Mouse (Mus musculus) liver, embryonic 12.5 days (tissue): Measurements from ENCODE around the gene 1110051M20Rik. TPM values are rescaled to one million over a fixed set of nuclear protein-coding genes. Genes with fewer than 3 reads are reported as not detected.

ENCODE experiments used
- ATAC-seq: fragments of 200-750 bp; cut with Nextera tagmentation; 2 replicates; pipeline ENCODE4 v1.8.0; 2017; ENCODE audit warnings: moderate number of reproducible peaks, mild to moderate bottlenecking, moderate library complexity
- H3K27ac ChIP-seq: fragments of 300-500 bp; sonication (generic); 2 replicates; pipeline ENCODE4 v1.5.1; 2016; ENCODE audit warnings: mild to moderate bottlenecking
- H3K27me3 ChIP-seq: fragments of 300-500 bp; sonication (generic); replicated peaks from 2 replicates; pipeline ENCODE4 v1.6.1; 2016; ENCODE audit warnings: mild to moderate bottlenecking, moderate library complexity
- H3K36me3 ChIP-seq: fragments of 300-500 bp; sonication (generic); 2 replicates; pipeline ENCODE4 v1.6.1; 2016; ENCODE audit warnings: mild to moderate bottlenecking, moderate library complexity
- H3K4me1 ChIP-seq: fragments of 300-500 bp; sonication (generic); 2 replicates; pipeline ENCODE4 v1.6.1; 2016
- H3K4me2 ChIP-seq: fragments of 300-500 bp; sonication (generic); 2 replicates; pipeline ENCODE4 v1.6.1; 2016; ENCODE audit warnings: mild to moderate bottlenecking, moderate library complexity
- H3K4me3 ChIP-seq: fragments of 300-500 bp; sonication (generic); 2 replicates; pipeline ENCODE4 v1.5.1; 2016; ENCODE audit warnings: mild to moderate bottlenecking, moderate library complexity
- H3K9ac ChIP-seq: fragments of 300-500 bp; sonication (generic); 2 replicates; pipeline ENCODE4 v1.6.1; 2016; ENCODE audit warnings: mild to moderate bottlenecking, moderate library complexity
- H3K9me3 ChIP-seq: fragments of 300-500 bp; sonication (generic); replicated peaks from 2 replicates; pipeline ENCODE4 v1.6.1; 2016; ENCODE audit warnings: mild to moderate bottlenecking, moderate library complexity
- WGBS: fragments of 180-500 bp; shearing (Covaris S2); methylation state at CpG from one replicate; pipeline ENCODE4 v1.1.7; 2016; ENCODE audit not compliant: insufficient replicate concordance; 5-methylcytosine and 5-hydroxymethylcytosine counted together
- polyA plus RNA-seq: library from polyadenylated mRNA; unstranded; fragments of >200 nt; fragmentation: Nextera tagmentation; extraction: Ambion mirVana; gene quantifications from 2 replicates; pipeline ENCODE4 v1.2.1, GENCODE M21; 2016

Gene 1110051M20Rik
- polyA plus RNA-seq, 1 experiment from 2014 or later: 9.1 TPM

GRCm38 (mm10) chr2:91405071-91405470 is 39.4 kb downstream of the 1110051M20Rik start:
- 73% methylated on average over 4 of the region's 4 CpGs for WGBS
- no peak overlapping the region for H3K9ac ChIP-seq
- H3K27ac ChIP-seq: no peak overlapping the region
- ATAC-seq: no peak
- H3K9me3 ChIP-seq: no peaks in the 10 kb centered on the region
- no peak overlapping the region for H3K4me3 ChIP-seq
- H3K27me3 ChIP-seq: no peaks in the 10 kb centered on the region
- no peaks in the 10 kb centered on the region for H3K36me3 ChIP-seq
- no peaks in the 10 kb centered on the region for H3K4me1 ChIP-seq
- H3K4me2 ChIP-seq: no peak overlapping the region

- no peaks in the 10 kb centered on the region for H3K9me3 ChIP-seq
- 86% methylated on average over 2 of the region's 2 CpGs for WGBS
- H3K4me1 ChIP-seq: peaks cover 10% of the 10 kb centered on the region
- H3K36me3 ChIP-seq: no peaks in the 10 kb centered on the region
- no peak overlapping the region for H3K4me2 ChIP-seq
- no peaks in the 10 kb centered on the region for H3K27me3 ChIP-seq
- no peak for ATAC-seq
- H3K27ac ChIP-seq: no peak overlapping the region
- no peak overlapping the region for H3K4me3 ChIP-seq
- H3K9ac ChIP-seq: no peak overlapping the region
These were observed 44.8 kb downstream of the 1110051M20Rik start for GRCm38 (mm10) chr2:91399727-91400126.

- 41% methylated on average over 3 of the region's 3 CpGs for WGBS
- H3K9ac ChIP-seq: no peak overlapping the region
- no peaks in the 10 kb centered on the region for H3K27me3 ChIP-seq
These were observed 45.3 kb downstream of the 1110051M20Rik start for GRCm38 (mm10) chr2:91399168-91399567.

GRCm38 (mm10) chr2:91394078-91394477 is 50.4 kb downstream of the 1110051M20Rik start:
- H3K27me3 ChIP-seq: no peaks in the 10 kb centered on the region
- no peak overlapping the region for H3K4me3 ChIP-seq
- no peak overlapping the region for H3K4me2 ChIP-seq
- H3K4me1 ChIP-seq: peaks cover 24% of the 10 kb centered on the region
- H3K27ac ChIP-seq: no peak overlapping the region
- H3K36me3 ChIP-seq: no peaks in the 10 kb centered on the region
- WGBS: 72% methylated on average over 4 of the region's 4 CpGs
- no peak for ATAC-seq
- H3K9me3 ChIP-seq: no peaks in the 10 kb centered on the region
- no peak overlapping the region for H3K9ac ChIP-seq

More at GRCm38 (mm10) chr2:91399168-91399567, 45.3 kb downstream of the 1110051M20Rik start:
- Histone ChIP-seq H3K27ac (no peak overlapping the region), H3K4me1 (peaks cover 10% of the 10 kb centered on the region), H3K36me3 (no peaks in the 10 kb centered on the region), H3K4me3 (no peak overlapping the region), H3K9me3 (no peaks in the 10 kb centered on the region), H3K4me2 (no peak overlapping the region)
- ATAC-seq: no peak

- no peak overlapping the region for H3K4me3 ChIP-seq
- ATAC-seq: peak; percentile 80
- H3K36me3 ChIP-seq: no peaks in the 10 kb centered on the region
- no peaks in the 10 kb centered on the region for H3K27me3 ChIP-seq
- H3K9ac ChIP-seq: no peak overlapping the region
- peaks cover 37% of the 10 kb centered on the region for H3K4me1 ChIP-seq
- no peaks in the 10 kb centered on the region for H3K9me3 ChIP-seq
- H3K27ac ChIP-seq: no peak overlapping the region
- H3K4me2 ChIP-seq: peak overlapping the region; percentile 28
- WGBS: 8% methylated on average over 3 of the region's 3 CpGs
These were observed 55.8 kb downstream of the 1110051M20Rik start for GRCm38 (mm10) chr2:91388738-91389137.

GRCm38 (mm10) chr2:91388281-91388680 is 56.2 kb downstream of the 1110051M20Rik start:
- no peak overlapping the region for H3K27ac ChIP-seq
- peaks cover 37% of the 10 kb centered on the region for H3K4me1 ChIP-seq
- no peaks in the 10 kb centered on the region for H3K9me3 ChIP-seq
- no peaks in the 10 kb centered on the region for H3K27me3 ChIP-seq
- WGBS: 58% methylated on average over 3 of the region's 3 CpGs
- H3K9ac ChIP-seq: no peak overlapping the region
- no peak for ATAC-seq
- H3K36me3 ChIP-seq: no peaks in the 10 kb centered on the region
- H3K4me2 ChIP-seq: peak overlapping the region; percentile 28
- H3K4me3 ChIP-seq: no peak overlapping the region

- peak; percentile 52 for ATAC-seq
These were observed 57.1 kb downstream of the 1110051M20Rik start for GRCm38 (mm10) chr2:91387287-91387958.

GRCm38 (mm10) chr2:91386547-91387286 is 57.8 kb downstream of the 1110051M20Rik start:
- ATAC-seq: no peak
- H3K4me1 ChIP-seq: peaks cover 39% of the 10 kb centered on the region

More at GRCm38 (mm10) chr2:91387287-91387958, 57.1 kb downstream of the 1110051M20Rik start:
- Histone ChIP-seq H3K4me1 (peaks cover 39% of the 10 kb centered on the region), H3K9me3 (no peaks in the 10 kb centered on the region), H3K9ac (no peak overlapping the region), H3K36me3 (no peaks in the 10 kb centered on the region), H3K27me3 (no peaks in the 10 kb centered on the region), H3K27ac (no peak overlapping the region), H3K4me2 (no peak overlapping the region), H3K4me3 (no peak overlapping the region)
- 85% methylated on average over 6 of the region's 6 CpGs for WGBS

GRCm38 (mm10) chr2:91383294-91383693 is 61.2 kb downstream of the 1110051M20Rik start:
- Histone ChIP-seq H3K4me2 (no peak overlapping the region), H3K9me3 (no peaks in the 10 kb centered on the region), H3K9ac (no peak overlapping the region), H3K4me3 (no peak overlapping the region), H3K27me3 (no peaks in the 10 kb centered on the region), H3K4me1 (peaks cover 17% of the 10 kb centered on the region), H3K36me3 (no peaks in the 10 kb centered on the region), H3K27ac (no peak overlapping the region)
- ATAC-seq: no peak
- 77% methylated on average over 6 of the region's 6 CpGs for WGBS

More at GRCm38 (mm10) chr2:91386547-91387286, 57.8 kb downstream of the 1110051M20Rik start:
- 70% methylated on average over 5 of the region's 5 CpGs for WGBS
- no peak overlapping the region for H3K4me2 ChIP-seq
- no peak overlapping the region for H3K9ac ChIP-seq
- no peaks in the 10 kb centered on the region for H3K9me3 ChIP-seq
- H3K27ac ChIP-seq: no peak overlapping the region
- no peaks in the 10 kb centered on the region for H3K27me3 ChIP-seq
- H3K4me3 ChIP-seq: no peak overlapping the region
- no peaks in the 10 kb centered on the region for H3K36me3 ChIP-seq

GRCm38 (mm10) chr2:91377038-91377437 is 67.5 kb downstream of the 1110051M20Rik start:
- Histone ChIP-seq H3K36me3 (no peaks in the 10 kb centered on the region), H3K9ac (no peak overlapping the region), H3K4me3 (no peak overlapping the region), H3K4me1 (peaks cover 4% of the 10 kb centered on the region; the same call in 1 of the 2 replicates), H3K9me3 (no peaks in the 10 kb centered on the region), H3K27me3 (no peaks in the 10 kb centered on the region), H3K4me2 (no peak overlapping the region), H3K27ac (no peak overlapping the region)
- WGBS: 51% methylated on average over 7 of the region's 7 CpGs
- no peak for ATAC-seq

GRCm38 (mm10) chr2:91370314-91370713 is 74.2 kb downstream of the 1110051M20Rik start:
- no peaks in the 10 kb centered on the region for H3K4me1 ChIP-seq
- H3K27me3 ChIP-seq: no peaks in the 10 kb centered on the region
- H3K9me3 ChIP-seq: no peaks in the 10 kb centered on the region; the same call in 1 of the 2 replicates
- no peak overlapping the region for H3K4me2 ChIP-seq
- 67% methylated on average over 2 of the region's 2 CpGs for WGBS
- no peak overlapping the region for H3K9ac ChIP-seq
- no peaks in the 10 kb centered on the region for H3K36me3 ChIP-seq
- ATAC-seq: no peak
- no peak overlapping the region for H3K27ac ChIP-seq
- no peak overlapping the region for H3K4me3 ChIP-seq

GRCm38 (mm10) chr2:91363272-91363671 is 81.2 kb downstream of the 1110051M20Rik start:
- 91% methylated on average over 2 of the region's 2 CpGs for WGBS
- Histone ChIP-seq H3K36me3 (no peaks in the 10 kb centered on the region), H3K9ac (no peak overlapping the region), H3K9me3 (no peaks in the 10 kb centered on the region; the same call in 1 of the 2 replicates), H3K4me3 (no peak overlapping the region), H3K4me1 (0 out of 2 replicates have a peak, but pooled peaks cover 5% of the 10 kb centered on the region), H3K27me3 (no peaks in the 10 kb centered on the region), H3K4me2 (no peak overlapping the region), H3K27ac (no peak overlapping the region)
- ATAC-seq: no peak
